Mouse (Mus musculus) hindbrain, embryonic 10.5 days (tissue): Measurements from ENCODE around the gene Kcnk13. TPM values are rescaled to one million over a fixed set of nuclear protein-coding genes. Genes with fewer than 3 reads are reported as not detected.
A peak's percentile ranks its signal among the peaks of the same experiment; 100 is the strongest.

Experiments used
- DNase-seq: peaks from one replicate; pipeline ENCODE4 v3.0.0-alpha.2; 2017; ENCODE audit warnings: low spot score
- H3K27ac ChIP-seq: fragments of 300-500 bp; sonication (generic); 2 replicates; pipeline ENCODE4 v1.5.1; 2016; ENCODE audit warnings: mild to moderate bottlenecking, moderate library complexity
- H3K27me3 ChIP-seq: fragments of 300-500 bp; sonication (generic); 2 replicates; pipeline ENCODE4 v1.6.1; 2016; ENCODE audit warnings: mild to moderate bottlenecking; ENCODE audit not compliant: poor library complexity, insufficient read depth, severe bottlenecking
- H3K36me3 ChIP-seq: fragments of 300-500 bp; sonication (generic); 2 replicates; pipeline ENCODE4 v1.6.1; 2016; ENCODE audit warnings: mild to moderate bottlenecking, moderate library complexity
- H3K4me1 ChIP-seq: fragments of 300-500 bp; sonication (generic); replicated peaks from 2 replicates; pipeline ENCODE4 v1.6.1; 2016; ENCODE audit warnings: mild to moderate bottlenecking
- H3K4me3 ChIP-seq: fragments of 300-500 bp; sonication (generic); 2 replicates; pipeline ENCODE4 v1.5.1; 2016; ENCODE audit warnings: mild to moderate bottlenecking, moderate library complexity
- H3K9me3 ChIP-seq: fragments of 300-500 bp; sonication (generic); 2 replicates; pipeline ENCODE4 v1.6.1; 2016; ENCODE audit warnings: mild to moderate bottlenecking, moderate library complexity
- WGBS: fragments of 180-500 bp; shearing (Covaris S2); methylation state at CpG from one replicate; pipeline ENCODE4 v1.1.7; 2016; 5-methylcytosine and 5-hydroxymethylcytosine counted together
- polyA plus RNA-seq: library from polyadenylated mRNA; unstranded; fragments of >200 nt; fragmentation: Nextera tagmentation; extraction: Ambion mirVana; gene quantifications from 2 replicates; pipeline ENCODE4 v1.2.1, GENCODE M21; 2016

Kcnk13 gene
- polyA plus RNA-seq, 1 experiment from 2014 or later, result 0.13 TPM

DNA sequence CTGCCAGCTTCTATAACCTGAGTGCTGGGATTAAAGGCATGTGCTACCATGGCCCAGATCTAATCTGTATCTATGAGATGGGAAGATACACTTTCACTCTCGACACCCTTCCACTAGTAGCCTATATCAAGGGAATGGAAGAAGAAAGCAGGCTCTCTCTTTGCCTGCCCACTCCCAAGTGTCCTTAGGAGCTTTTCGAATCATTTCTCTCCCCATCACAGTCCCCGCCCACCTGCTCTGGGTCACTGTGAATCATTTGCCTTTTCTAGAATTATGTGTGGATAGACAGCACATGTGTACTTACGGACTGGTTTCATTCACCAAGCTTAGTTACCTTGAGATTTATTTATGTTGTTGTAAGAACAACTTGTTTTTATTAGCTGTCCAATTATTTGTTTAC is 68.2 kb downstream of the Kcnk13 start:
- H3K27me3 ChIP-seq, result no peaks in the 10 kb centered on the region
- H3K27ac ChIP-seq, result no peak overlapping the region
- H3K36me3 ChIP-seq, result no peaks in the 10 kb centered on the region
- no peaks in the 10 kb centered on the region for H3K9me3 ChIP-seq
- 82% methylated on average over 4 of the region's 4 CpGs for WGBS
- no peak for DNase-seq
- no peaks in the 10 kb centered on the region for H3K4me1 ChIP-seq
- no peak overlapping the region for H3K4me3 ChIP-seq

DNA sequence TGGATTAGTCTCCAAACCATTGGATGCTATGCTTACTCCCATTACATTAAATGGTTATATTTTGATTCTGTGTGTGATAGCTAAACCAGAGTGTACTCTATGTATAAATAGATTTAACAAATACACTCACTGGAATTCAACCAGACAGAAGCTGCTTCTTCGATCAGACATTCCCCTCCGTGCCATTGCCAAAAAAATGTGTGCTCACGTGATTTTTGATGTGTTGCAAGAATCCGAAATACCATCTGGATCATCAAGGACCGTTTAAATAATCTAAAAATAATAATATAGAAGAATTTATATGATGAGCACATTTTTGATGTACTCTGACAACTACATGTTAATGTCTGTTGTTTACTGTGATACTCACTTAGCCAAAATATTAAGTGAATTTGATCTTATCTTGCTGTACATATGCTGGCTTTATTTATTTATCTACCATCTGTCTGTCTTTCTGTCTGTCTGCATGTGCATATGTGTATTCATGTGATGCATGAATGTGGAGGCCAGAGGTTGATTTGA is 74.5 kb downstream of the Kcnk13 start:
- WGBS, result 92% methylated on average over 5 of the region's 5 CpGs
- Histone ChIP-seq H3K36me3 (no peaks in the 10 kb centered on the region), H3K4me1 (no peaks in the 10 kb centered on the region), H3K4me3 (no peak overlapping the region), H3K27ac (no peak overlapping the region), H3K9me3 (no peaks in the 10 kb centered on the region), H3K27me3 (no peaks in the 10 kb centered on the region)
- DNase-seq, result no peak

DNA sequence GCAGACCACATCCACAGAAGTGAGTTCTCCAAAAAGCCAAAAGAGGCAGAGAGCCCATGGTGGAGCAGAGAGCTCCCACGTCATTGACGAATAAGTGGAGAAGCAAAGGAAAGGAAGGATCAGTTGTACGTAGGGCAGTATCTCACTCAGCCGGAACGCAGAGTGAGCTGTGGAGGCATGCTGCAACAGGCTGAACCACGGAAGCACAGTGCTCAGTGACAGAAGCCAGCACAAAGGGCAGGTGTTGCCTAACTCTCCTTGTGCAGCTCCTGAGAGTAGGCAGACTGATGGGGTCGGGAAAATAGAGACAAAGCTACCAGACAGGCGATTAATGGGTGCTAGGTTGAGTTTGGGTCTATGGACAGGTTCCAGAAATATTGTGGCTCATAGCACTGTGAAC is 77.8 kb downstream of the Kcnk13 start:
- WGBS, result 83% methylated on average over 8 of the region's 8 CpGs
- H3K36me3 ChIP-seq, result no peaks in the 10 kb centered on the region
- peaks cover 8% of the 10 kb centered on the region; the same call in 1 of the 2 replicates for H3K4me1 ChIP-seq
- no peak overlapping the region for H3K4me3 ChIP-seq
- no peak overlapping the region for H3K27ac ChIP-seq
- DNase-seq, result no peak
- no peaks in the 10 kb centered on the region for H3K27me3 ChIP-seq
- no peaks in the 10 kb centered on the region for H3K9me3 ChIP-seq

DNA sequence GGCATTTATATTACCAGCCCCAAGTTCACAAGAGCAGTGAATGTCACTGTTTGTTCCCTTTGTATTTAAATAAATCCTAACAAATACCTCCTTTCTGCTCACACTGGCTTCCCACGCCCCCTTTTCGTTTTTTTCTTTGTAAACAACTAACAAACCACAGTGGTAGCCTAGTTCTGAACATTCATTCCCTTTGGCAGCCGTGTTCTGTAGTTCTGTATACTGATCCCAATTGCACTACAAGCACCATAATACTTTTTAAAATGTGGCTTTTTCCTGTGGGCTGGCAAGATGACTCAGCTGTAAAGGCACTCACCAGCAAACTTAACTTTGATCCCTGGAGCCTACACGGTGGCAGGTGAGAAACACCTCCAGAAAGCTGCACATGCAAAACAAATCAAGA is 80.4 kb downstream of the Kcnk13 start:
- peaks cover 8% of the 10 kb centered on the region; the same call in 1 of the 2 replicates for H3K4me1 ChIP-seq
- H3K9me3 ChIP-seq, result no peaks in the 10 kb centered on the region
- H3K27ac ChIP-seq, result no peak overlapping the region
- no peak overlapping the region for H3K4me3 ChIP-seq
- DNase-seq, result no peak
- no peaks in the 10 kb centered on the region for H3K36me3 ChIP-seq
- H3K27me3 ChIP-seq, result no peaks in the 10 kb centered on the region
- 66% methylated on average over 4 of the region's 4 CpGs for WGBS

DNA sequence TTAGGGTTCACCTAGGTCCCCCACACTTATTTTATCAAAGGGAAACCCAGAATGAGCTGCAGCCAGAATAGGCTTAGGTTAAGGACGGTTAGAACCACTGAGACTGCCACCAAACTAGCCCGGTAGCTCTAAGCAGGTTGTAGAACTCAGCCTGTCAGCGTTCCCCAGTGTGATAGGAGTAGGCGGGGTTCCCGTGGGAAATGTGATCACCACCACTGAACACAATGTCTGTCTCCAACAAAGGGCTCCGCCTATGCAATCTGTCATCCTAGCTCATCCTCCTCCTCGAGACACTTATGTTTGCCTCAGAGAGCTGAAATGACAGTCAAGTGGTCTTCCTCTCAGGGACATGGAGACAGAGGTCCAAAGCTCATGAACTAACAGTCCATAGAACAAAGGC is 86.3 kb downstream of the Kcnk13 start:
- no peak overlapping the region for H3K4me3 ChIP-seq
- no peaks in the 10 kb centered on the region for H3K27me3 ChIP-seq
- DNase-seq, result no peak
- no peaks in the 10 kb centered on the region for H3K36me3 ChIP-seq
- H3K4me1 ChIP-seq, result no peaks in the 10 kb centered on the region
- no peak overlapping the region for H3K27ac ChIP-seq
- 67% methylated on average over 7 of the region's 7 CpGs for WGBS
- no peaks in the 10 kb centered on the region for H3K9me3 ChIP-seq

DNA sequence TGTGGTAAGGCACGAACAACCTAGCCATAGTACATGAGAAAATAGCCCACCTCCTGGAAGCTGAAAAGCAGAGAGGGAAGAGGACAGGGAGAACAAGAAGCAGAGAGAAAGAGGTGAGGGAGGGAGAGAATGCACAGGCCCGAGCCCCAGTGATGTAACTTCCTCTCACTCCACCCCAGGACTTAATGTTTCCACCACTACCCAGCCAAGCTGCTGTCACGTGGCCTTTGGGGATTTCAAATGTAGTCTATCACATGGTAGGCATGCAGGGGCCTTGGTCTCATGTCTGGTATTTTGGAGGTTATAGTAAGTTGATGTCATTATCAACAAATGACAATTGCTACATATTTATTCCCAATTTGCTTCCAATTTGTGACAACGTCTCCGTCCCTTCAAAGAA is 89.3 kb downstream of the Kcnk13 start:
- Histone ChIP-seq H3K27me3 (no peaks in the 10 kb centered on the region), H3K9me3 (no peaks in the 10 kb centered on the region), H3K27ac (no peak overlapping the region), H3K4me1 (no peaks in the 10 kb centered on the region), H3K4me3 (no peak overlapping the region), H3K36me3 (no peaks in the 10 kb centered on the region)
- no peak for DNase-seq
- 88% methylated on average over 5 of the region's 5 CpGs for WGBS

DNA sequence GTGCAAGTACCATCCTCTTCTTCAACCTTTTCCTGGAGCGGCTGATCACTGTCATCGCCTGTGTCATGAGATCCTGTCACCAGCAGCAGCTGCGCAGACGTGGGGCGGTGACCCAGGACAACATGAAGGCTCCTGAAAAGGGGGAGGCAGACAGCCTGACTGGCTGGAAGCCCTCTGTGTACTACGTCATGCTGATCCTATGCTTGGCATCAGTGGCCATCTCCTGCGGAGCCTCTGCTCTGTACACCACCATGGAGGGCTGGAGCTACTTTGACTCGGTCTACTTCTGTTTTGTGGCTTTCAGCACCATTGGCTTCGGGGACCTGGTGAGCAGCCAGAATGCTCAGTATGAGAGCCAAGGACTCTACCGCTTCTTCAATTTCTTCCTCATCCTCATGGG is 96.8 kb downstream of the Kcnk13 start:
- Histone ChIP-seq H3K4me3 (no peak overlapping the region), H3K27ac (no peak overlapping the region), H3K4me1 (no peaks in the 10 kb centered on the region), H3K36me3 (no peaks in the 10 kb centered on the region), H3K27me3 (no peaks in the 10 kb centered on the region), H3K9me3 (no peaks in the 10 kb centered on the region)
- DNase-seq, result no peak
- WGBS, result 90% methylated on average over 10 of the region's 10 CpGs

DNA sequence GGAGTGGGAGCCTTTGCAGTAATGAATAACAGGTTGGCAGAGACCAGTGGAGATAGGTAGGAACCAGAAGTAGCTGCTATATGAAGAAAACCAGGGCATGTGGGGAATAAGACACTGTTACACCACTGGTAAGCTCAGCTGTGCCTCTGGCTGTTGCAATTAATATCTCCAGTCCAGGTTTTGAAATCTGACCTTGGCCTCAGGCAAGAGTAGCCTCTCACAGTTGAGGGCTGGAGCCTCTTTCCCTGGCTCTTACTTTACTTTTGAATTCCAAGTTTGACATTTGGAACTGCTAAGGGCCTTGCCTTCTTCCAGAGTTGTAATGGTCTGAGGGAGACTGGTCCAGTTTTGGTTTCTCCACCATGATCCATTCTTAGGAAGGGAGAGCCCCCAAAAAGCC is 97.5 kb downstream of the Kcnk13 start:
- H3K4me1 ChIP-seq, result no peaks in the 10 kb centered on the region
- H3K4me3 ChIP-seq, result no peak overlapping the region
- DNase-seq, result no peak
- no peaks in the 10 kb centered on the region for H3K27me3 ChIP-seq
- no peaks in the 10 kb centered on the region for H3K36me3 ChIP-seq
- no peak overlapping the region for H3K27ac ChIP-seq
- no peaks in the 10 kb centered on the region for H3K9me3 ChIP-seq

DNA sequence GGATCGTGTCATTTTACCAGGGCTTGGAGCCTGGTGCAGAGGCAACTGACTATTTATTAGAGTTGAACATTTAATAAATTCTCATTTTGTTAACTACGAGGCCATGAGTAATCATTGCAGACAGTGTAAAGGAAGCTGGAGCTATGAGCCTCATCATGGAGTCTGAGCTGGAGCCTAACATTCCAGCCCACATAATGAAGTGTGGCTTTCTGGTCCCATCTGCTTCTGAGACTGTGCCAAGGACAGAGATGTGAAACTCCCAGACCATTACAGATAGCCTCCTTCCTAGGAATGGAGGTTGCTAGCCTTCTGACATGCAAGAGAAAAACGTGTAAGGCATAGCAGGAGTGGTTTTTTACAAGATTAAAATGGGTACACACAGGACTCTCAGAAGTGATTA is 98.3 kb downstream of the Kcnk13 start:
- Histone ChIP-seq H3K27ac (no peak overlapping the region), H3K36me3 (no peaks in the 10 kb centered on the region), H3K9me3 (no peaks in the 10 kb centered on the region), H3K4me1 (no peaks in the 10 kb centered on the region), H3K4me3 (no peak overlapping the region), H3K27me3 (no peaks in the 10 kb centered on the region)
- WGBS, result 72% methylated on average over 3 of the region's 3 CpGs
- no peak for DNase-seq

DNA sequence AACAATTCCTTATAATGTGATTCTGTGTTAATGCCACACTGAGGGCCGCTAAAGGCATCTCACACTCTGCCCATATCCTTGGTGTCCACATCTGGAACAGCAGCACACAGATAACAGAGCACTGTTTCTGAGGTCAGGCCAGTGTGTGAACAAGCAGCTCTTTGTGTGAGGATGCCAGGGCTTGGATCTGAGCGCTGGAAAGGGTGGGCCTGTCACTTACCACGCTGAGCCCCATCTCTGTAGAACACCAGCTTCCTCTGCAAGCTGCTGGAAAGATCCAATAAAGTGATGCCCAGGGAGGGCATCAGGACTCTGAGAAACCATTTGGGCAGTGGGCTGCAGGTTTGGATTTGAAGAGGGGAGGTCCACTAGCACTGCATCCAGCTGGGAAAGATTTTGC is 100.8 kb downstream of the Kcnk13 start:
- no peaks in the 10 kb centered on the region for H3K27me3 ChIP-seq
- no peak overlapping the region for H3K27ac ChIP-seq
- no peaks in the 10 kb centered on the region for H3K9me3 ChIP-seq
- WGBS, result 68% methylated on average over 3 of the region's 3 CpGs
- no peaks in the 10 kb centered on the region for H3K36me3 ChIP-seq
- no peaks in the 10 kb centered on the region for H3K4me1 ChIP-seq
- H3K4me3 ChIP-seq, result no peak overlapping the region
- no peak for DNase-seq

DNA sequence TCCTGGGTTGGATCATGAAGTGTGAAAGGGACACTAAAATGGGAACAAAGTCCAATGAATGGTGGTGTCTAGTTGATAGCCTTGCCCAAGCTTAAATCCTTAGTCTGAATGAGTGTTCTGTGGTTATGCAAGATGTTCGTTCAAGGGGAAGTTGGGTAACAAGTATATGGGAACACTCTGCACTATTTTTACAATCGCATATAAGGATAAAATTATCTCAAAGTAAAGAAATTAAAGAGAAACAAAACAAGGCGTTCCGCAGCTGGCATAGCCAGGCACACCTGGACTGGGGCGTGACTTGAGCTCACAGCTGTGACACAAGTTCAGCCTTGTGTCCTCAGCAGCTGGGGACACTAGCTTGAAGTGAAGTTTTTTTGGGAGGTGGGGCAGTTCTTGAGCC is 103.2 kb downstream of the Kcnk13 start:
- H3K27me3 ChIP-seq, result no peaks in the 10 kb centered on the region
- no peak overlapping the region for H3K4me3 ChIP-seq
- no peaks in the 10 kb centered on the region for H3K36me3 ChIP-seq
- no peak for DNase-seq
- H3K4me1 ChIP-seq, result no peaks in the 10 kb centered on the region
- H3K27ac ChIP-seq, result no peak overlapping the region
- WGBS, result 90% methylated on average over 5 of the region's 5 CpGs
- H3K9me3 ChIP-seq, result no peaks in the 10 kb centered on the region

DNA sequence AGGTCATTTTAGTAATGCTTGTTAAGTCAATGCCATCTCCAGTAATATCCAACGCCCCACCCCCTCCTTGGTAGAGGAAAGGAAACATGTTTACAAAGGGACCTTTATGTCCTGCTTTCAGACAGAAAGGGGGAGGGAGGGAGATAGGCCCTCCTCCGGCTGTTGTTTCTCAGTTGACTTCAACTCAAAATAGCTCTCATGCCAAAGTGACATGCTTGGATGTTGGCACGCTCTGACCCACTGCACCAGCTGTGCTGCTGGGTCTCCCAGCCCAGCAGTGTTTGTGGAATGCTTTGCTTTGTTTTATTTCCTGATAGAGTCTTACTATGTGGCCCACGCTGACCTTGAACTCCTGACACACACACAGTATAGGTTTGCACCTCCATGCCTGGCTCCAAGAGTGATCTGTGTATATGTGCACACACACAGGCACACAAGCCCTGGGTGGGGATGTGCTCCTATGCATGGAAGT is 108.9 kb downstream of the Kcnk13 start:
- Histone ChIP-seq H3K36me3 (no peaks in the 10 kb centered on the region), H3K27me3 (no peaks in the 10 kb centered on the region), H3K9me3 (peaks cover 3% of the 10 kb centered on the region; the same call in 1 of the 2 replicates), H3K27ac (peak overlapping the region; percentile 59), H3K4me1 (0 out of 2 replicates have a peak, but pooled peaks cover 6% of the 10 kb centered on the region), H3K4me3 (no peak overlapping the region)
- no peak for DNase-seq
- WGBS, result 61% methylated on average over 4 of the region's 4 CpGs

DNA sequence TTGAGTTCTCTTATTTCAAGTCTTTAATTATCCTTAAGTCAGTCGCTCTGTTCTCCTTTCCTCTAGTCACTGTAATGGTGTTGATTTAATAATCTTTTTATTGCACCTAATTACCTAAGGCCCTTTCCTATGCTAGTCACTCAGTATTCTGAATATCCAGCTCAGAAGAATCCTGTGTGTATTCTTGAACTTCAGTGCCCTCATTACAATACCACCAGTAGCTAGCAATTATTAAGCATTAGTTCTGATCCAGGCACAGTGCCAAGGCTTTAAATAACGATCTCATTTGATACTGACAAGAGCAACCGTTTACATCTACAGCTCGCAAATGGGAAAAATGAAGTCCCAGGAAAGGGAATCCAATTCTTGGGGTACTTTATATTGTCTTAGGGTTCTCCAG is 111.4 kb downstream of the Kcnk13 start:
- no peak overlapping the region for H3K4me3 ChIP-seq
- 0 out of 2 replicates have a peak, but pooled peaks cover 6% of the 10 kb centered on the region for H3K4me1 ChIP-seq
- H3K27ac ChIP-seq, result no peak overlapping the region
- H3K27me3 ChIP-seq, result no peaks in the 10 kb centered on the region
- H3K36me3 ChIP-seq, result no peaks in the 10 kb centered on the region
- peaks cover 3% of the 10 kb centered on the region; the same call in 1 of the 2 replicates for H3K9me3 ChIP-seq
- 92% methylated on average over 4 of the region's 4 CpGs for WGBS
- DNase-seq, result no peak

DNA sequence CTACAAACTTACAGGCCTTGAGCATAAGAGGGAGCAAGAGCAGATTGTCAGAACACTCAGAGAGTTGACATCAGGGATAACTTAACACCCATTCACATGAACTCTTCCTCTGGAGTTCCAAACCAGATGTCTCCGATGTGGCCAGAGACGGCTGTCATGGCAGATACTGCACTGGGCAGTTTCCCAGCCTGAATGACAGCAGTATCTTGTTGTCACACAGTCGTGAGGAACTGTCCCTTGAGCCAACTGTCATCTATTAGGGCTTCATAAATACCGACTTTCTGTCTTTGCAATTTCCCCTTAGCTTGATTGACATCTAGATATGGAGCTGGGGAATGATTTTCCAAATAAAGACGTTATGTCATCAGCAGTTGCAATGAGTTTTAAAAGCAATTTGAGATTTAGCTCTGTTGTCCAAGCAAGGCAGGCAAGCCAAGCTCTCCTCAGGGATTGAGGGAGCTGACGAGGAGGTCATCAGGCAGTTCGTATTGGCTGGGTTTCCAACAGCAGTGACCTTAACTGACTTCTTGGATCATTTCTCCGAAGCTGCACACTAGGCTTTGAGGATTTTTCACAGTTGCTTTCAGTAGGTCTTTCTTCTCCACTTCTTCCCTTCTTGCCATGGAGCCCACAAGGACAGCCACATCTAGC is 115.5 kb downstream of the Kcnk13 start:
- Histone ChIP-seq H3K9me3 (no peaks in the 10 kb centered on the region), H3K27me3 (no peaks in the 10 kb centered on the region), H3K4me1 (peaks cover 9% of the 10 kb centered on the region), H3K4me3 (no peak overlapping the region), H3K36me3 (no peaks in the 10 kb centered on the region), H3K27ac (no peak overlapping the region)
- no peak for DNase-seq
- WGBS, result 82% methylated on average over 8 of the region's 8 CpGs
